Mouse (Mus musculus) colon, adult 2 months (tissue): Measurements from ENCODE around the gene Utp15. TPM values are rescaled to one million over a fixed set of nuclear protein-coding genes. Genes with fewer than 3 reads are reported as not detected.

Experiments used
- polyA plus RNA-seq: library from polyadenylated mRNA; depleted of rRNA; stranded (reverse); fragments of >200 nt; gene quantifications from 2 replicates; pipeline ENCODE4 v1.2.3, GENCODE M21; 2012; rRNA removed

The Utp15 gene
- 2.4 and 2.5 TPM in 2 replicates for polyA plus RNA-seq

GRCm38 (mm10) chr13:98262636-98263457 lies at the start of gene Utp15, which contains the start of gene Ankra2:
Utp15 (minus strand) TSS chr13:98263041.
Ankra2 (plus strand) TSS chr13:98263074.

DNA sequence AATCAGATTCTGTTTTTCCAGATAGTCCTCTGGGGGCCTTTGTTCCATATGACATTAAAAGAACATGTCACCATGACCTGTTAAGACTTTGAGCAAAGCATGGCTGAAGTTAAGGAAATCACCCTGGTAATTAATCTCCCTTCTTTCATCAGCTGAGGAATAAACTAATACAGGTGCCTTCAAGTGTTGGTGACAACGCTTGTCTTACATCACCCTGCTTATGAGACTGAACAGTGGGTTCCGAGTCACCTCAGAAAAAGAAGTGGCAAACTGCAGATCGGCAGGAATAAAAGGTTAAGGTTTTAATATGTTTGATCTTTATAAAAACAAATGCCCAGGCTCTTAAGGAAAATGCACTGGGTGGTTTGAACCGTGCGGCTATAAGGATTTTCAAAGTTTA lies 16.8 kb upstream of the Utp15 start, which contains the start of gene Gm21976:
Gene Gm21976 (plus strand): TSS at position 202 of the 400 bp plus-strand sequence.

DNA sequence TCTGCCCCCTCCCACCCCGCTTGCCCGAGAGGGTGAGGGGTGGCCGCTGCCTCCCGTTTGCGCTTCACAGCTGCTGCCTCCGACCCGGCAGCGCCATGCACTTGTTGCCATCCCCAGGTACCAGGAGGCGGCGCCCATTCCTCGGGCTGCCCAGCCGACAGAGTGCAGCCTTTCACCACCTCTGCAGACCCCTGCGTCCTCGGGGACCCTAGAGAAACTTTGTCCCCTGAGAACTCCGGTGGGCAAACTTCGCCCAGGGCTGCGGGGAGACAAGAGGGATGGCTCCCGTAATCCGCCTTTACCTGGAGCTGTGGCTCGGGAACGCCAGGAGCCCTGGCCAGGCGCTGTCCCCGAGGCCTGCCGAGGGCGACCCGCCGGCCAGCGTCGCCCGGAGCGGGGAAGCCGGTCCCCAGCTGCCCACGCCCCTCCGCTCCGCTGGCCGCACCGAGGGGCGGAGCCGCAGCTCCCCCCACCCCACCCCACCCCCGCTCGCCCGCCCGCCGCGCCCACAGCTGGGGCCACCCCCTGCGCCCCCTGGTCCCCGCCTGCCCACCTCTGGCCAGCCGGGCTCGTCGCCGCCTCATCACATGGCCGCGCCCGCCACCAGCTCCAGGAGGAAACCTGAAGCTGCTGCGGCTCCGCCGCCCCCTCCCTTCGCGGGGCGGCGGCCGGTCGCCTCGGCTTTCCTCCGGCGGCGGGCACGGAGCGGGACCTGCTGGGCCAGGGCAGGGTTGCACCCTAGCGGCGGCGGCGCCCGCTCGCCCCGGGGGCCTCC lies 56.9 kb downstream of the Utp15 start, which contains the start of gene Arhgef28:
Gene Arhgef28 (minus strand): TSS at position 669 of the 775 bp plus-strand sequence.

Other genes with a start within 250 kb of the Utp15 start
- 14.4 and 15.5 TPM in 2 replicates for gene Arhgef28, start 56.6 kb downstream of the Utp15 start, polyA plus RNA-seq
- 10.2 and 12.4 TPM in 2 replicates for gene Ankra2, start within 50 bp of the Utp15 start, polyA plus RNA-seq
- not detected in 2 replicates for gene Gm21976, start 16.8 kb upstream of the Utp15 start, polyA plus RNA-seq
- 123 and 149 TPM in 2 replicates for gene Btf3, start 54.0 kb upstream of the Utp15 start, polyA plus RNA-seq
- 0.02 and 0.03 TPM in 2 replicates for gene Foxd1, start 91.2 kb upstream of the Utp15 start, polyA plus RNA-seq
- gene Gm10320, start 229.0 kb upstream of the Utp15 start, polyA plus RNA-seq, result 0.95 and 1.2 TPM in 2 replicates